Mouse (Mus musculus) ovary, adult 18-20 months (tissue): Measurements from ENCODE around the gene Plac8.

Experiments
- DNase-seq: peaks from one replicate; pipeline ENCODE4 v3.0.0; 2022; ENCODE audit warnings: low spot score, mixed read lengths

The Plac8 gene

GRCm38 (mm10) chr5:100535826-100536225 lies 36.2 kb downstream of the Plac8 start:
- no peak for DNase-seq

GRCm38 (mm10) chr5:100526164-100526563 lies 45.9 kb downstream of the Plac8 start:
- DNase-seq: no peak

GRCm38 (mm10) chr5:100525620-100526019 lies 46.4 kb downstream of the Plac8 start:
- no peak for DNase-seq

GRCm38 (mm10) chr5:100524921-100525320 lies 47.1 kb downstream of the Plac8 start:
- DNase-seq: no peak

- DNase-seq: no peak
Observed at GRCm38 (mm10) chr5:100523331-100523730, 48.7 kb downstream of the Plac8 start.

GRCm38 (mm10) chr5:100520223-100520622 lies 51.8 kb downstream of the Plac8 start:
- DNase-seq: no peak

GRCm38 (mm10) chr5:100519027-100519411 lies 53.0 kb downstream of the Plac8 start:
- no peak for DNase-seq

- DNase-seq: peak; percentile 98
Observed at GRCm38 (mm10) chr5:100518049-100519026, 53.7 kb downstream of the Plac8 start, which contains the start of gene Cops4. Gene Cops4, plus strand, starts transcription at chr5:100518309.

- DNase-seq: no peak
Observed at GRCm38 (mm10) chr5:100512576-100512975, 59.5 kb downstream of the Plac8 start.

GRCm38 (mm10) chr5:100509247-100509646 lies 62.8 kb downstream of the Plac8 start:
- no peak for DNase-seq
